Mouse (Mus musculus) kidney, postnatal 0 days (tissue): ENCODE data around the gene Gbx1. TPM values are rescaled to one million over a fixed set of nuclear protein-coding genes. Genes with fewer than 3 reads are reported as not detected.

Experiments used
- ATAC-seq: fragments of 200-750 bp; cut with Nextera tagmentation; replicated peaks from 2 replicates; pipeline ENCODE4 v1.8.0; 2017; ENCODE audit warnings: low read depth, moderate number of reproducible peaks, moderate TSS enrichment, moderate library complexity; ENCODE audit not compliant: low FRiP score
- DNase-seq: peaks from one replicate; pipeline ENCODE4 v3.0.0-alpha.2; 2016; ENCODE audit warnings: low spot score
- H3K27ac ChIP-seq: fragments of 300-500 bp; sonication (generic); 2 replicates; pipeline ENCODE4 v1.5.1; 2014; ENCODE audit warnings: mild to moderate bottlenecking
- H3K27me3 ChIP-seq: fragments of 300-500 bp; sonication (generic); 2 replicates; pipeline ENCODE4 v1.6.1; 2014; ENCODE audit warnings: low read length, mixed read lengths; ENCODE audit not compliant: insufficient read depth
- H3K36me3 ChIP-seq: fragments of 300-500 bp; sonication (generic); 2 replicates; pipeline ENCODE4 v1.6.1; 2014; ENCODE audit warnings: low read length, mixed read lengths; ENCODE audit not compliant: insufficient read depth
- H3K4me1 ChIP-seq: fragments of 300-500 bp; sonication (generic); replicated peaks from 2 replicates; pipeline ENCODE4 v1.6.1; 2014; ENCODE audit warnings: antibody characterized with exemption, low read length, mixed read lengths; ENCODE audit not compliant: insufficient read depth
- H3K4me2 ChIP-seq: fragments of 300-500 bp; sonication (generic); 2 replicates; pipeline ENCODE4 v1.6.1; 2014; ENCODE audit warnings: mild to moderate bottlenecking, low read length, moderate library complexity, mixed read lengths
- H3K4me3 ChIP-seq: fragments of 300-500 bp; sonication (generic); replicated peaks from 2 replicates; pipeline ENCODE4 v1.5.1; 2014; ENCODE audit warnings: low read depth, low read length
- H3K9ac ChIP-seq: fragments of 300-500 bp; sonication (generic); 2 replicates; pipeline ENCODE4 v1.6.1; 2014; ENCODE audit warnings: low read depth, low read length
- H3K9me3 ChIP-seq: fragments of 300-500 bp; sonication (generic); replicated peaks from 2 replicates; pipeline ENCODE4 v1.6.1; 2016; ENCODE audit warnings: low read length, inconsistent platforms, mixed read lengths
- CTCF ChIP-seq: IDR thresholded peaks from 2 replicates; pipeline ENCODE4 v1.5.1; 2016; ENCODE audit warnings: antibody characterized with exemption, low read depth, mild to moderate bottlenecking, moderate library complexity
- WGBS: fragments of 180-500 bp; shearing (Covaris S2); extraction: QIAGEN DNeasy Blood & Tissue Kit; methylation state at CpG from one replicate; pipeline ENCODE4 v1.1.7; 2014; 5-methylcytosine and 5-hydroxymethylcytosine counted together
- polyA plus RNA-seq: library from polyadenylated mRNA; unstranded; fragments of >200 nt; fragmentation: Nextera tagmentation; extraction: Ambion mirVana; gene quantifications from 2 replicates; pipeline ENCODE4 v1.2.1, GENCODE M21; 2015

Gbx1 gene
- polyA plus RNA-seq, 1 experiment from 2014 or later: 0.04 TPM

GRCm38 (mm10) chr5:24527780-24528179, 778 bp upstream of the Gbx1 start:
- H3K4me2 ChIP-seq: no peak overlapping the region
- no peaks in the 10 kb centered on the region for H3K36me3 ChIP-seq
- ATAC-seq (no peak), DNase-seq (no peak)
- TF ChIP-seq CTCF: no peak
- peaks cover 71% of the 10 kb centered on the region for H3K27me3 ChIP-seq
- H3K9me3 ChIP-seq: no peaks in the 10 kb centered on the region
- H3K4me1 ChIP-seq: peaks cover 12% of the 10 kb centered on the region; the same call in 1 of the 2 replicates
- H3K9ac ChIP-seq: no peak overlapping the region
- H3K27ac ChIP-seq: no peak overlapping the region
- no peak overlapping the region for H3K4me3 ChIP-seq
- 12% methylated on average over 6 of the region's 6 CpGs for WGBS

GRCm38 (mm10) chr5:24526190-24526888, 663 bp downstream of the Gbx1 start:
- no peak for DNase-seq
- peaks cover 84% of the 10 kb centered on the region for H3K27me3 ChIP-seq
- no peak overlapping the region for H3K27ac ChIP-seq
- H3K9ac ChIP-seq: no peak overlapping the region
- no peak; the same call in 1 of the 2 replicates for ATAC-seq
- H3K4me1 ChIP-seq: peaks cover 12% of the 10 kb centered on the region; the same call in 1 of the 2 replicates
- no peak for TF ChIP-seq CTCF
- peak overlapping the region; percentile 58 for H3K4me2 ChIP-seq
- no peaks in the 10 kb centered on the region for H3K9me3 ChIP-seq
- H3K4me3 ChIP-seq: peak overlapping the region; percentile 41
- no peaks in the 10 kb centered on the region for H3K36me3 ChIP-seq
- WGBS: under 1% methylated on average over 64 of the region's 109 CpGs

GRCm38 (mm10) chr5:24525360-24526189, 1.4 kb downstream of the Gbx1 start:
- ATAC-seq: no peak
- 3% methylated on average over 34 of the region's 34 CpGs for WGBS
- Histone ChIP-seq H3K27ac (no peak overlapping the region), H3K4me3 (peak overlapping the region; percentile 41), H3K4me1 (peaks cover 12% of the 10 kb centered on the region; the same call in 1 of the 2 replicates), H3K9me3 (no peaks in the 10 kb centered on the region), H3K36me3 (no peaks in the 10 kb centered on the region), H3K9ac (no peak overlapping the region), H3K4me2 (peak overlapping the region; percentile 58), H3K27me3 (peaks cover 80% of the 10 kb centered on the region)
- no peak for DNase-seq
- TF ChIP-seq CTCF: no peak

- ATAC-seq (no peak), DNase-seq (no peak)
- Histone ChIP-seq H3K36me3 (no peaks in the 10 kb centered on the region), H3K4me3 (no peak overlapping the region), H3K9ac (no peak overlapping the region), H3K9me3 (no peaks in the 10 kb centered on the region), H3K27ac (no peak overlapping the region), H3K4me2 (no peak overlapping the region), H3K27me3 (peaks cover 76% of the 10 kb centered on the region), H3K4me1 (peaks cover 12% of the 10 kb centered on the region; the same call in 1 of the 2 replicates)
- TF ChIP-seq CTCF: no peak
- 14% methylated on average over 4 of the region's 4 CpGs for WGBS
Observed at GRCm38 (mm10) chr5:24524522-24524921, 2.5 kb downstream of the Gbx1 start.

GRCm38 (mm10) chr5:24523806-24524205, 3.2 kb downstream of the Gbx1 start:
- no peak overlapping the region for H3K4me2 ChIP-seq
- no peaks in the 10 kb centered on the region for H3K9me3 ChIP-seq
- no peak overlapping the region for H3K4me3 ChIP-seq
- DNase-seq (no peak), ATAC-seq (no peak)
- H3K4me1 ChIP-seq: peaks cover 12% of the 10 kb centered on the region; the same call in 1 of the 2 replicates
- H3K27ac ChIP-seq: no peak overlapping the region
- H3K36me3 ChIP-seq: no peaks in the 10 kb centered on the region
- H3K27me3 ChIP-seq: peaks cover 70% of the 10 kb centered on the region
- H3K9ac ChIP-seq: no peak overlapping the region
- 59% methylated on average over 8 of the region's 8 CpGs for WGBS
- TF ChIP-seq CTCF: no peak

GRCm38 (mm10) chr5:24521366-24521765, 5.6 kb downstream of the Gbx1 start:
- H3K4me2 ChIP-seq: no peak overlapping the region
- H3K36me3 ChIP-seq: no peaks in the 10 kb centered on the region
- H3K9ac ChIP-seq: no peak overlapping the region
- H3K4me1 ChIP-seq: peaks cover 4% of the 10 kb centered on the region; the same call in 1 of the 2 replicates
- H3K9me3 ChIP-seq: no peaks in the 10 kb centered on the region
- peaks cover 56% of the 10 kb centered on the region for H3K27me3 ChIP-seq
- ATAC-seq (no peak), DNase-seq (peak; percentile 64)
- TF ChIP-seq CTCF: no peak
- no peak overlapping the region for H3K27ac ChIP-seq
- H3K4me3 ChIP-seq: no peak overlapping the region
- WGBS: 55% methylated on average over 8 of the region's 8 CpGs
